Mouse (Mus musculus) cerebellum, adult 2 months (tissue): Measurements from ENCODE around the gene Dido1. TPM values are rescaled to one million over a fixed set of nuclear protein-coding genes. Genes with fewer than 3 reads are reported as not detected.
"Not testable (repeated sequence)": the region's sequence is repeated elsewhere in the genome, so short reads cannot be mapped to it uniquely, and the experiment has no call there.

Experiments used
- DNase-seq, 2 experiments: peaks; one replicate each; pipeline ENCODE4 v3.0.0; 2021
- H3K27ac ChIP-seq: fragments of 200-500 bp; 2 replicates; pipeline ENCODE4 v1.5.1; 2012; ENCODE audit warnings: low read length, control low read depth, inconsistent platforms; ENCODE audit not compliant: insufficient read depth
- H3K27me3 ChIP-seq: fragments of 200-500 bp; 2 replicates; pipeline ENCODE4 v1.6.1; 2012; ENCODE audit warnings: inconsistent platforms, mild to moderate bottlenecking, low read length, moderate library complexity; ENCODE audit not compliant: control insufficient read depth, insufficient read depth
- H3K4me1 ChIP-seq: fragments of 200-500 bp; 2 replicates; pipeline ENCODE4 v1.6.1; 2011; ENCODE audit warnings: low read length; ENCODE audit not compliant: control insufficient read depth, insufficient read depth
- H3K4me3 ChIP-seq: fragments of 200-500 bp; replicated peaks from 2 replicates; pipeline ENCODE3; 2011; ENCODE audit warnings: mild to moderate bottlenecking, low read depth, low read length, control low read depth; ENCODE audit not compliant: insufficient read depth
- CTCF ChIP-seq: fragments of 200-500 bp; IDR thresholded peaks from 2 replicates; pipeline ENCODE4 v1.5.1; 2011; ENCODE audit warnings: low read depth, mild to moderate bottlenecking, control low read depth, low read length, moderate library complexity, borderline replicate concordance; ENCODE audit not compliant: insufficient read depth
- POLR2A ChIP-seq: fragments of 200-500 bp; IDR thresholded peaks from 2 replicates; pipeline ENCODE4 v1.6.1; 2011; ENCODE audit warnings: low read length, control low read depth, borderline replicate concordance; ENCODE audit not compliant: insufficient read depth
- WGBS: fragments of 180-500 bp; shearing (Covaris S2); methylation state at CpG from one replicate; pipeline ENCODE4 v1.1.7; 2018; 5-methylcytosine and 5-hydroxymethylcytosine counted together
- polyA plus RNA-seq: library from polyadenylated mRNA; depleted of rRNA; stranded (reverse); fragments of >200 nt; gene quantifications from 2 replicates; pipeline ENCODE4 v1.2.3, GENCODE M21; 2012

Gene Dido1
- polyA plus RNA-seq, 1 experiment: 36.2 TPM

DNA sequence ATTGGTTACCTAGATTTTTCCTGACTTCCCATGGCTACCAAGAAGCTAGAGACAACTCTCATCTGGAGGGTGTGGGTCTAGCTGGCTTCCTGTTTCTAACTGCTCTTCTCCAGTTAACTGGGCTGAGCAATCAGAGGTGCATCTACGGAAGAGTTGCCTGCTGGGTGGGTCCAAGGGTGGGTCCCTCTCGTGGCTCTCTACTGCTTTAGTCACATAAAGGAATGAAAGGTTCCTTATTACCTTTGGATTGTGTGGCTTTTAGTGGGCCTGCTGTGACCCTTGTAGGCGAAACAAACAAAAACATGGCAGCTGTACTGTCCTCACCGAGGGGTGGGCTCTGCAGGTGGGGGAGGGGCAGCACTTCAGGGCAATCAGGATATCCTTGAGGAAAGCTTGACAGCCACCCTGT, 17.8 kb upstream of the Dido1 start:
- Histone ChIP-seq H3K4me1 (no peaks in the 10 kb centered on the region; the same call in 1 of the 2 replicates), H3K27me3 (no peaks in the 10 kb centered on the region), H3K4me3 (no peak overlapping the region), H3K27ac (no peak overlapping the region)
- WGBS: 44% methylated on average over 4 of the region's 4 CpGs
- DNase-seq: no peak
- TF ChIP-seq CTCF (no peak), POLR2A (no peak)

DNA sequence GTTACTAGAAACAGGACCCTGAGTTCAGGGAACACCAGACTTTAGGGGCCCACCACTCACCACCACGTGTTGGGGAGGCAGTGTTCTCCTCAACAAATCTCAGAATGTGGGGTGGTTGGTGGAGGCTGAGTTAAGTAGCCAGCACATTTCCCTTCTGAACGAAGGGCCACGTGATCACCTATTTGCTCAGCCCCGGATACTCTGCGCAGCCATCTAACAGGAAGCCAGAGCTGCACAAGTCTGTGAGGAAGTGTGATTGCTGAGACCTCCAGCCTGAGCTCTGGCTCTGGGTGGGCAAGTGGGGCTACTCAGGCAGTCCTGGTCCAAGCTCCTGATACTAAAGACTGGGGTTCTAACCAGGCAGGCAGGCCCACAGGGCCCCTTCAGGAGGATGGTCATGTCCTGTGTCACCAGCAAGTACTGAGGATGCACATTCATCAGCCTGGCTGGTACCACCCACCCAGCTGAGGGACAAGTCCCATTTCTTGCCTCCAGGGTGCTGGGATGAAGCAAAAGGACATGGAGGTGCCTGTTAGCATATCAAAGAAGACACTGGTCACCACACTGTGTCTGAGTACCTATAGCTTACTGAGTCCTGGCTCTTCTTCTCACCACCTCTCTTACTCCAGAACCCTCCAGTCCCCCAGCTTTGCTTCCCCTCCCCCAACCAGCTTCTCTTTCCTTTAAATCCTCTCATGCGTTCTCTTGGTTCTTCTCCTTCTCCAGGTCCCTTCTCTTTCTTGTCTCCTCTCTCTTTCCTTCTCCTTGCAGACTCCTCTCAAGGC, 17.1 kb upstream of the Dido1 start:
- no peak for TF ChIP-seq CTCF
- no peak for TF ChIP-seq POLR2A
- Histone ChIP-seq H3K4me1 (no peaks in the 10 kb centered on the region; the same call in 1 of the 2 replicates), H3K4me3 (no peak overlapping the region), H3K27ac (no peak overlapping the region), H3K27me3 (no peaks in the 10 kb centered on the region)
- WGBS: 73% methylated on average over 6 of the region's 6 CpGs
- no peak for DNase-seq

DNA sequence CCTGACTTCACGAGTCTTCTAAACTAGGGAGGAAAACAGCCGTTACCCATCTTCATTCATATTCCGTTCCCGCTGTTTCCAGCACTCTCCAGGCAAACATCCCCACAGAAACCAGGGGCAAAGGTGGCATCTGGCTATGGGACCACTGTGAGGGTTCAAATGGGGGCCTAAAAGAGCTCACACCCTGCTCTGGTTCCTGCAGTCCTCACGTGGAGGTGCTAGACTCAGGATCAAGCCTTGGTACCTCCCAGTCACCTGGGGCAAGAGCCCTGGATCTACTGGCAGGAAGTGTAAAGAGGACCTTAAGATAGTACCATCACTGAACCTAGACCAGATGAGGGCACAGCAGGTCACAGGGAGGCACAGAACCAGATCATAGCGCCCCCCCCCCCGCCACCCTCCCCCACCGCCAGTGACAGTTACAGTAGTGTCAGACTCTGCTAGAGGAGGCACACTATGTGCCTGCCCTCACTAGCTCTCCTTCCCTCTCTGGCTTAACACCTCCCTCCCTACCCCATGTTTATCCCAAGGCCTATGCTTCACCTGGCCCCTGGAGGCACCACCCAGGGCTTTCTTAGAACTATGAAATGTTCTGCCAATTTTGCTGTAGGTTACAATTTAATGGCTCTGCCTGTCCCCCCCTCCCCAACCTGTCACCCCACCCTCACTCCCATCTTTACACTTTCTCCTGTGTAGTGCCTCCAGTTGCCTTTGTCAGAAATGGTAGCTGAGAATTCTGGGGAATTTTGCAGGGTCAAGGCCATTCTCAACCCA, 16.2 kb upstream of the Dido1 start:
- H3K4me3 ChIP-seq: no peak overlapping the region
- no peak for TF ChIP-seq POLR2A
- TF ChIP-seq CTCF: no peak
- WGBS: 20% methylated on average over 8 of the region's 8 CpGs
- H3K27me3 ChIP-seq: no peaks in the 10 kb centered on the region
- no peaks in the 10 kb centered on the region; the same call in 1 of the 2 replicates for H3K4me1 ChIP-seq
- DNase-seq: no peak
- no peak overlapping the region for H3K27ac ChIP-seq

DNA sequence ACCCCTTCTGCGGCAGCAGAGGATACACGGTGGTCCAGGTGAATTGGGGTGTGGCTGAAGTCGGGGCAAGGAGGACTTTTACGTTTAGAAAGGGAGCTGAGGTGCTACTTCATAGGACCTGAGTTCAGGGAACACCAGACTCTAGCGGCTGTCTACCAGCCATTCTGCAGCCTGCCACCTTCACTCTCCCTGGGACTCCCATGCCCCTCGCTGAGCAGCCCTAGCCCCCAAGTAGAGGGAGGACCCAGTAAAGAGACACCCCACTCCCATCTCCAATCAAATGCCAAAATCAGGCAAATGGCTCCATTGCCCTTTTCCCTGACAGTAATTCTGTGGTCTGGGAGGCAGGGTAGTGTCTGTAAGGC, 15.6 kb upstream of the Dido1 start:
- Histone ChIP-seq H3K4me3 (no peak overlapping the region), H3K27me3 (no peaks in the 10 kb centered on the region), H3K27ac (no peak overlapping the region), H3K4me1 (no peaks in the 10 kb centered on the region; the same call in 1 of the 2 replicates)
- TF ChIP-seq POLR2A: no peak
- TF ChIP-seq CTCF: no peak
- WGBS: 11% methylated on average over 6 of the region's 6 CpGs
- DNase-seq: no peak

DNA sequence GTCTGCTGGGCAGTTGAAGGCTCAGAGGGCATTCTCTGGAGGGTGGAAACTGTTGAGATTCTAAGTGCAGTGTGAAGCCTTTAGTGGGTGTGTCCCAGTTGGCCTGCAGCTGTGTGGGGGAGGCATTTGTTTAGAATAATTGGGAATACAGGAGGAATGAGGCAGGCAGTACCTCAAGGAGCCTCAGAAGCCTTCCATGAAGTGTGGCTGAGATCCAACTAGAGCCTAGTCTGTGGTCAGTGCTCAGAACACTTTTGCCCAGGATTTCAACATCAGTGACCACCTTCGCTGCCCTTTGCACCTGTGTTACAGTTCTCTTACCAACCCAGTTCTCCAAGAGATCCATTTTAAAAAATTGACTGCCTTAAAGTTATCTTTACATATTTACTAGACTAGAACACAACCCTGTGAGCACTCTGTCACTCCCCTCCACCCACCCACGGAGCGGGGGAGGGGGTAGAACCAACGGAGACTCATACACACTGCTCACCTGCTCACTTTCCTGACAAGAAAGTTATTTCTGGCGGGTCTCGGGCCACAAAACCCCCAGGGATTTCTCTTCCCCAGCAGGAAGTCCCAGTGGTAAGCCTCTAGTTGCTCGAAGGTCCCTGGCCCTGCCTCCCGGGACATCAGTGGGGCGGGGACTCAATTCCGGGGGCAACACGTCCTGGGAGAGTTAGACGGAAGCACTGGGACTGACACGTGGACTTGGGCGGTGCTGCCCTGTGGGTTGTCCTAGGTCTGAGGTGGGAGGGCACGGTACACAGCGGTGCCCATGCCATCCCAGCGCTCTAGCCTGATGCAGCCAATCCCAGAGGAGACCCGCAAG, 15.0 kb upstream of the Dido1 start, which contains the start of gene Slc17a9:
Gene Slc17a9 (plus strand): TSS at position 679 of the 829 bp plus-strand sequence.
- TF ChIP-seq CTCF (no peak), POLR2A (no peak)

DNA sequence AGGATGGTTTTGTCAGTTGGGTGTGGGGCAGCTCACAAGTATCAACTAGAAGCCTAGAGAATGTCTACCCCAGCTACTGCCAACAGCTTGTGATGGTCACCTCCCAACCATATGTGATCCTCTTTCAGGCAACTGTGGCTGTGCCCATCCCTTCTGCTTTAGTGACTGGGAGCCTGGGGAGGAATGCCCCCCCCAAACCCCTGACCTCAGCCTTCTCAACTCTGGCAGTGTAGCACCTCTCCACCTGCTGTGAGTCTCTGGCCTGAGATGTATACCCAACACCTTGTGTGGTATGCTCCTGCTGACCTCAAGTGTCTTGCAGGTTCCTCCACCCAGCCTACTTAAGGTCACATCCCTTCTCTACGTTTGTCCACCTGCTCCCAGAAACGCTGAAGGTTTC, 14.1 kb upstream of the Dido1 start:
- no peak for DNase-seq
- no peak for TF ChIP-seq CTCF
- TF ChIP-seq POLR2A: no peak
- 42% methylated on average over 2 of the region's 2 CpGs for WGBS
- H3K4me1 ChIP-seq: no peaks in the 10 kb centered on the region; the same call in 1 of the 2 replicates
- H3K27ac ChIP-seq: no peak overlapping the region
- H3K4me3 ChIP-seq: no peak overlapping the region
- H3K27me3 ChIP-seq: no peaks in the 10 kb centered on the region

More for the DNA sequence above, 15.0 kb upstream of the Dido1 start, which contains the start of gene Slc17a9:
- 6% methylated on average over 18 of the region's 18 CpGs for WGBS
- Histone ChIP-seq H3K4me1 (no peaks in the 10 kb centered on the region; the same call in 1 of the 2 replicates), H3K27me3 (no peaks in the 10 kb centered on the region), H3K4me3 (no peak within 1 kb of the TSS), H3K27ac (no peak within 1 kb of the TSS)
- DNase-seq: no peak

DNA sequence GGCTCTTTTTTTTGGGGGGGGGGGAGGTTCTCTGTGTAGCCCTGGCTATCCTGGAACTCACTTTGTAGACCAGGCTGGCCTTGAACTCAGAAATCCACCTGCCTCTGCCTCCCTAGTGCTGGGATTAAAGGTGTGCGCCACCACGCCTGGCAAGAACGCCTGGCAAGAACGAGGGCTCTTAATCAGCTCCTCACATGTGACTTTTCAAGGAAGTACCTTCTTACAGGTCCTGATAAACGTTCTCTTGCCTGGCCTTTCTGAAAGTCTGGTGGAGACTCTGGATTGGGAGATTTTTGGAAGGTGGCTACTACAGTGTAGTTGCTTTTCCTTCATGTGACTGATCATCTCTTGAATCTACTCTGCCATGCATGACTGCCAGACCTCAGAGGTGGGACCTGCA, 12.9 kb upstream of the Dido1 start:
- not testable (repeated sequence) for H3K4me3 ChIP-seq, H3K27me3 ChIP-seq, H3K4me1 ChIP-seq, DNase-seq, H3K27ac ChIP-seq
- WGBS: 91% methylated on average over 5 of the region's 5 CpGs
